Mouse (Mus musculus): Measurements from ENCODE around the gene Atp10a. TPM values are rescaled to one million over a fixed set of nuclear protein-coding genes. Genes with fewer than 3 reads are reported as not detected.

Atp10a gene
- polyA plus RNA-seq, 1 experiment from 2014 or later: 3.1 TPM

- 48% methylated on average over 1 of the region's 1 CpGs for WGBS
Observed at GRCm38 (mm10) chr7:58715576-58716144, 59.7 kb downstream of the Atp10a start.

GRCm38 (mm10) chr7:58716626-58717025 is 60.7 kb downstream of the Atp10a start:
- Histone ChIP-seq H3K27ac (replicated peaks) (no peak overlapping the region), H3K9me3 (replicated peaks) (no peaks in the 10 kb centered on the region), H3K27me3 (no peaks in the 10 kb centered on the region), H3K4me2 (replicated peaks) (no peak overlapping the region), H3K4me3 (replicated peaks) (no peak overlapping the region), H3K4me1 (no peaks in the 10 kb centered on the region), H3K36me3 (no peaks in the 10 kb centered on the region), H3K9ac (no peak overlapping the region)
- no peak for ATAC-seq (ENCODE audit: insufficient number of reproducible peaks, low FRiP score, low TSS enrichment, low read depth)
- 78% methylated on average over 3 of the region's 3 CpGs for WGBS

More at GRCm38 (mm10) chr7:58715576-58716144, 59.7 kb downstream of the Atp10a start:
- no peak overlapping the region for H3K27ac ChIP-seq (replicated peaks)
- ATAC-seq (ENCODE audit: insufficient number of reproducible peaks, low FRiP score, low TSS enrichment, low read depth): no peak
- no peaks in the 10 kb centered on the region for H3K36me3 ChIP-seq
- no peaks in the 10 kb centered on the region for H3K9me3 ChIP-seq (replicated peaks)
- no peak overlapping the region for H3K4me2 ChIP-seq (replicated peaks)
- no peak overlapping the region for H3K9ac ChIP-seq
- H3K27me3 ChIP-seq: no peaks in the 10 kb centered on the region
- H3K4me3 ChIP-seq (replicated peaks): no peak overlapping the region
- no peaks in the 10 kb centered on the region for H3K4me1 ChIP-seq

GRCm38 (mm10) chr7:58718556-58718955 is 62.6 kb downstream of the Atp10a start:
- 61% methylated on average over 2 of the region's 2 CpGs for WGBS
- Histone ChIP-seq H3K9me3 (replicated peaks) (no peaks in the 10 kb centered on the region), H3K9ac (no peak overlapping the region), H3K4me1 (no peaks in the 10 kb centered on the region), H3K4me2 (replicated peaks) (no peak overlapping the region), H3K36me3 (no peaks in the 10 kb centered on the region), H3K27me3 (no peaks in the 10 kb centered on the region), H3K4me3 (replicated peaks) (no peak overlapping the region), H3K27ac (replicated peaks) (no peak overlapping the region)
- no peak for ATAC-seq (ENCODE audit: insufficient number of reproducible peaks, low FRiP score, low TSS enrichment, low read depth)

GRCm38 (mm10) chr7:58719218-58719938 is 63.4 kb downstream of the Atp10a start:
- Histone ChIP-seq H3K4me2 (replicated peaks) (no peak overlapping the region), H3K27ac (replicated peaks) (no peak overlapping the region), H3K27me3 (no peaks in the 10 kb centered on the region), H3K4me3 (replicated peaks) (no peak overlapping the region), H3K9me3 (replicated peaks) (no peaks in the 10 kb centered on the region), H3K36me3 (no peaks in the 10 kb centered on the region), H3K9ac (no peak overlapping the region), H3K4me1 (no peaks in the 10 kb centered on the region)
- 66% methylated on average over 4 of the region's 4 CpGs for WGBS
- no peak for ATAC-seq (ENCODE audit: insufficient number of reproducible peaks, low FRiP score, low TSS enrichment, low read depth)

GRCm38 (mm10) chr7:58722250-58722649 is 66.3 kb downstream of the Atp10a start:
- Histone ChIP-seq H3K36me3 (no peaks in the 10 kb centered on the region), H3K9me3 (replicated peaks) (no peaks in the 10 kb centered on the region), H3K4me2 (replicated peaks) (no peak overlapping the region), H3K27me3 (no peaks in the 10 kb centered on the region), H3K4me1 (no peaks in the 10 kb centered on the region), H3K4me3 (replicated peaks) (no peak overlapping the region), H3K9ac (no peak overlapping the region), H3K27ac (replicated peaks) (no peak overlapping the region)
- WGBS: 81% methylated on average over 1 of the region's 1 CpGs
- ATAC-seq (ENCODE audit: insufficient number of reproducible peaks, low FRiP score, low TSS enrichment, low read depth): no peak

GRCm38 (mm10) chr7:58730201-58730600 is 74.2 kb downstream of the Atp10a start:
- WGBS: 26% methylated on average over 8 of the region's 8 CpGs
- Histone ChIP-seq H3K9me3 (replicated peaks) (no peaks in the 10 kb centered on the region), H3K36me3 (no peaks in the 10 kb centered on the region), H3K4me1 (peaks cover 24% of the 10 kb centered on the region; the same call in 1 of the 2 replicates), H3K4me2 (replicated peaks) (no peak overlapping the region), H3K4me3 (replicated peaks) (no peak overlapping the region), H3K27me3 (no peaks in the 10 kb centered on the region), H3K27ac (replicated peaks) (no peak overlapping the region), H3K9ac (no peak overlapping the region)
- ATAC-seq (ENCODE audit: insufficient number of reproducible peaks, low FRiP score, low TSS enrichment, low read depth): no peak

- H3K27me3 ChIP-seq: no peaks in the 10 kb centered on the region
- no peaks in the 10 kb centered on the region for H3K9me3 ChIP-seq (replicated peaks)
- peaks cover 24% of the 10 kb centered on the region; the same call in 1 of the 2 replicates for H3K4me1 ChIP-seq
- no peak overlapping the region for H3K9ac ChIP-seq
- no peak overlapping the region for H3K4me2 ChIP-seq (replicated peaks)
- ATAC-seq (ENCODE audit: insufficient number of reproducible peaks, low FRiP score, low TSS enrichment, low read depth): no peak
- H3K36me3 ChIP-seq: no peaks in the 10 kb centered on the region
- WGBS: 68% methylated on average over 1 of the region's 1 CpGs
- no peak overlapping the region for H3K4me3 ChIP-seq (replicated peaks)
- no peak overlapping the region for H3K27ac ChIP-seq (replicated peaks)
Observed at GRCm38 (mm10) chr7:58730831-58731230, 74.9 kb downstream of the Atp10a start.

GRCm38 (mm10) chr7:58732406-58732805 is 76.4 kb downstream of the Atp10a start:
- 34% methylated on average over 6 of the region's 6 CpGs for whole genome bisulfite sequencing

GRCm38 (mm10) chr7:58733490-58733901 is 77.5 kb downstream of the Atp10a start:
- H3K4me3 ChIP-seq (replicated peaks): no peak overlapping the region
- peak overlapping the region; percentile 17 for H3K27ac ChIP-seq (replicated peaks)
- H3K4me2 ChIP-seq (replicated peaks): no peak overlapping the region
- no peaks in the 10 kb centered on the region for H3K36me3 ChIP-seq
- no peaks in the 10 kb centered on the region for H3K9me3 ChIP-seq (replicated peaks)
- H3K9ac ChIP-seq: no peak overlapping the region
- WGBS: 28% methylated on average over 6 of the region's 6 CpGs
- ATAC-seq (ENCODE audit: insufficient number of reproducible peaks, low FRiP score, low TSS enrichment, low read depth): no peak
- peaks cover 24% of the 10 kb centered on the region; the same call in 1 of the 2 replicates for H3K4me1 ChIP-seq
- no peaks in the 10 kb centered on the region for H3K27me3 ChIP-seq

More at GRCm38 (mm10) chr7:58732406-58732805, 76.4 kb downstream of the Atp10a start:
- no peak overlapping the region for H3K4me2 ChIP-seq (replicated peaks)
- H3K4me3 ChIP-seq (replicated peaks): no peak overlapping the region
- no peaks in the 10 kb centered on the region for H3K36me3 ChIP-seq
- H3K9me3 ChIP-seq (replicated peaks): no peaks in the 10 kb centered on the region
- H3K27me3 ChIP-seq: no peaks in the 10 kb centered on the region
- H3K4me1 ChIP-seq: peaks cover 24% of the 10 kb centered on the region; the same call in 1 of the 2 replicates
- H3K27ac ChIP-seq (replicated peaks): no peak overlapping the region
- ATAC-seq (ENCODE audit: insufficient number of reproducible peaks, low FRiP score, low TSS enrichment, low read depth): no peak
- no peak overlapping the region for H3K9ac ChIP-seq

GRCm38 (mm10) chr7:58736841-58737547 is 81.0 kb downstream of the Atp10a start:
- no peak for ATAC-seq (ENCODE audit: insufficient number of reproducible peaks, low FRiP score, low TSS enrichment, low read depth)
- Histone ChIP-seq H3K27ac (replicated peaks) (no peak overlapping the region), H3K36me3 (no peaks in the 10 kb centered on the region), H3K9ac (no peak overlapping the region), H3K4me1 (peaks cover 18% of the 10 kb centered on the region; the same call in 1 of the 2 replicates), H3K27me3 (no peaks in the 10 kb centered on the region), H3K9me3 (replicated peaks) (no peaks in the 10 kb centered on the region), H3K4me2 (replicated peaks) (no peak overlapping the region), H3K4me3 (replicated peaks) (no peak overlapping the region)
- 74% methylated on average over 3 of the region's 3 CpGs for WGBS

- Histone ChIP-seq H3K4me3 (replicated peaks) (no peak overlapping the region), H3K4me2 (replicated peaks) (no peak overlapping the region), H3K9ac (no peak overlapping the region), H3K36me3 (no peaks in the 10 kb centered on the region), H3K27me3 (no peaks in the 10 kb centered on the region), H3K9me3 (replicated peaks) (no peaks in the 10 kb centered on the region), H3K27ac (replicated peaks) (no peak overlapping the region), H3K4me1 (no peaks in the 10 kb centered on the region)
- WGBS: 87% methylated on average over 13 of the region's 13 CpGs
- ATAC-seq (ENCODE audit: insufficient number of reproducible peaks, low FRiP score, low TSS enrichment, low read depth): no peak
Observed at GRCm38 (mm10) chr7:58740196-58740595, 84.2 kb downstream of the Atp10a start.
